Mouse (Mus musculus): ENCODE data around the gene Atp6v1g3.

Gene Atp6v1g3

GRCm38 (mm10) chr1:138288721-138289120 is 15.2 kb downstream of the Atp6v1g3 start:
- peak; percentile 41 to 67 for DNase-seq (ENCODE audit: low spot score in 2 of 2)

DNA sequence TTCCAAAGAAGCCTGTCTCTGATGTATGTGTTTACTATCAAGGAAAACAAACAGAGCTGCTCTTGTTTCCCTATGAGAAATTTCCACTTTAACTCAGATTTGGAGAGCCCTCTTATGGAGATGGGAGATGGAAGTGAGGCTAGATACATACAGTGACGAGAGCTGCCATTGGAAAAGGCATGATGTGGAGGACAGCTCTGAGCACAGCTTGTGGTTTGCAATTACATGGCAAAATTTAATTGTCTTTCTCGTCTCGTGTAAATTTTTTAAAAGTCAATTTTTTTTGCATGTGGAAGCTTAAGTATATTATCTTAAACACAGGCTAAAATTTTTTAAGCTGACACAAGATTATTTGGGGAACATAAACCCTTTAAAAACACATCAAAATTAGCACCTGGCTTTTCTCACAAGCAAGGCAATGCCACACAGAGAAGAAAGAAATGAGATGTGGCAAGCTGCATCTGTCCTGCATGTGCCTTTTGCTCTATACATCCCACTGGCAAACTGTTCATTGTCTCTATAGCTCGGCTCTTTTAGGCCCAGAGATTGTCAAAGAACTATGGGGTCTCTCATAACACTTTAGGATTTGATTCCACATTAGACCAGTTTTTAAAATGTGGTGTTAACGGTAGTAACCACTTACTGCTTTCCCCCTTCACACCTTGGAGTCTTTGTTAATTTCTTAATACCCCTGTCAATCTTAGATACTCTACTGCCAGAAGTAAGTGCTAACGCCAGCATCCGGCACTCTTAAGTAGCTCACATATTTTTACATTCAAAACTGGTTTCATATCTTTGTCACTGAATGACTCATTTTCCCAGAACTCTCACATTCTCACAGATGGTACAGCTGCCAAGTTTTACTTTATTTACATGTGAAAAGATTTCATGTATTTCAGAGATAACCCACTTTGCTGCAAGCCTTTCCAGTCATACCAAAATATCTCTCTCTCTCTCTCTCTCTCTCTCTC is 16.2 kb downstream of the Atp6v1g3 start:
- peak in 1 of 2 experiments; percentile 71 for DNase-seq (ENCODE audit: low spot score in 2 of 2)

DNA sequence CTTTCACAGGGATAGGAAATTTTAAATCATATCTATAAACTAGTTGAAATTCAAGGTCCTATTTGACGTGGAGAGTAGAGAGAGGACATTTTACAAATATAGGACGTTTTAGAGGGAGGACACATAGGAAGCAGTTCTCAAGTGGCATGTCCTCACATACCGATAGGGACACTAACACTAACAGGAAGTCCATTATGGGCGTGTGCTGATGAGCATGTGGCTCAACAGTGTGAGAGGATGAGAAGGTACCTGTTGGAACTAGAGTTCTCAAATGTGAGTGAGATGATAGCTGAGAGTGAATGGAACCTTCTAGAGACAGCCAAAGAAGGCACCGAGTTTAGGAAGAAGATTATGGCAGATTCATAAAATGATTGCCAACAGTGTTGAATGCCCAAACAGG is 17.9 kb downstream of the Atp6v1g3 start:
- peak in 1 of 2 experiments; percentile 42 for DNase-seq (ENCODE audit: low spot score in 2 of 2)

DNA sequence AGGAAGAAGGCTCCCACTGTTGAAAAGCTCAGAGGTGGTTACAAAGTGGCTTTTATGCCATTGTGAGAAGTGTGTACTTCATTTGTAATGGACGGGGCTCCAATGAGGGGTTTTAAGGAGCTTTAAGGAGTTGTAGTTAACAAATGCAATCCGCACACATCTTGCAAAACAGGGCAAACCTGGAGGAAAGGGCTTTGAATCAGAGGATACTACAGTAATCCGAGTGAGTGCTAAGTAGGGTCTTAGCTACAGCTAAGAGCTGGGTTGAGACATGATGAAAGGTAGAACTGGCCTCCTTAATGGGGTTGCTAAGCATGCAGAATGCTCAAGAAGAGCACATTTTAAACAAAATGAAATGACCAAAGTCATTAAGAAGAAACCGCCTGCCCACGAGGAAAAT is 20.9 kb downstream of the Atp6v1g3 start:
- DNase-seq (ENCODE audit: low spot score in 2 of 2), result no peak

GRCm38 (mm10) chr1:138298156-138298555 is 24.6 kb downstream of the Atp6v1g3 start:
- DNase-seq (ENCODE audit: low spot score in 2 of 2), result peak; percentile 37 to 54

GRCm38 (mm10) chr1:138299576-138299975 is 26.0 kb downstream of the Atp6v1g3 start:
- peak; percentile 76 to 84 for DNase-seq (ENCODE audit: low spot score in 2 of 2)

DNA sequence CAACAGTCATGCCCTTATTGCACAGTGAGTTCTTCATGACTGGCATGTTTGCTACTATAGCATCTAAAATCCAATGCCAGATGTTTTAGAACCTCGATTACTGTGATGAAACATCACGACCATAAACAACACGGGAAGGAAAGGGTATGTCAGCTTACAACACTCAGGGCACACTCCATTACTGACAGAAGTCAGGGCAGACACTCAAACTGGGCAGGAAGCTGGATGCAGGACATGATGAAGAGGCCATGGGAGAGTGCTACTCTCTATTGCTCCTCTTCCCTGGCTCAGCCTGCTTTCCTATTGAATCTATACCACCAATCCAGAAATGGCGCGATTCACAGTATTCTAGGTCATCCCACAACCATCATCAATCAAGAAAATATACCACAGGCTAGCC is 28.4 kb downstream of the Atp6v1g3 start:
- no peak for DNase-seq (ENCODE audit: low spot score in 2 of 2)

GRCm38 (mm10) chr1:138302756-138303155 is 29.2 kb downstream of the Atp6v1g3 start:
- DNase-seq (ENCODE audit: low spot score in 2 of 2), result peak in 1 of 2 experiments; percentile 47

- peak; percentile 43 to 67 for DNase-seq (ENCODE audit: low spot score in 2 of 2)
These were observed 29.8 kb downstream of the Atp6v1g3 start for GRCm38 (mm10) chr1:138303296-138303695.

DNA sequence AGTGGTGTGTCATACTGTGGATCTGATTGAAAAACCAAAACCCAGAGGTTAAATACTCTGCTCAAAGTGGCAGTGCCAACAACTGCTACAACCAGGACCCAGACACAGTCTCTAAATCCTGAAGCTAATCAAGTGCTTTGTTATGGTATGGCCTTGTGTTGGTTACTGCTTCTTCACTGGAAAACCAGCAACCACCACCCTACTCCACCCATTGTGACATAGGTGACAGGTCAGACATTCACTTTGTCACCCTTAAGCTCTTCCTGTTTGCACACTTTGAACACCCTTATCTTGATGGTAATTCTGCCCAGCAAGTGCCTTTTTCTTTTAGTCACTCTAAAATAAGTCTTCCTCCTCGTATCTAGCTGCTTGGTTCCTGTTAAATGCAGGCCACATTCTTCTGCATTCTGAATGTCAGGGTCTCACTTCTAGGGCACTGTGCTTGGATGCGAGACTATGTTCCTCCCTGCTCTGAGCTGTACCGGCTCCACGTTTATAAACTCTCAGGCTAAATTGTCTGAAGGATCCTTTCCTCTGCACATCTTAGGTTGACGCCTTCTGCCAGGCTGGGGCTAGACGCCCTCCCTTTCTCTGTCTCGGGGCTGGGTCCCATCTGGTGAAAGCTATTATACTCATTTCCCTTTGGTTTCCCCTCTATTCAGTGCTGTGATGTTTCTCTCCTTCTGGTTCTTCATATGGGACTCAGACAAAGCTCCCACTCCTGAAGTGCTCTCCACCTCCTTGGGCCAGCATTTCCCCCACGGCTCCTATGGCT is 30.8 kb downstream of the Atp6v1g3 start:
- peak; percentile 75 to 89 for DNase-seq (ENCODE audit: low spot score in 2 of 2)

DNA sequence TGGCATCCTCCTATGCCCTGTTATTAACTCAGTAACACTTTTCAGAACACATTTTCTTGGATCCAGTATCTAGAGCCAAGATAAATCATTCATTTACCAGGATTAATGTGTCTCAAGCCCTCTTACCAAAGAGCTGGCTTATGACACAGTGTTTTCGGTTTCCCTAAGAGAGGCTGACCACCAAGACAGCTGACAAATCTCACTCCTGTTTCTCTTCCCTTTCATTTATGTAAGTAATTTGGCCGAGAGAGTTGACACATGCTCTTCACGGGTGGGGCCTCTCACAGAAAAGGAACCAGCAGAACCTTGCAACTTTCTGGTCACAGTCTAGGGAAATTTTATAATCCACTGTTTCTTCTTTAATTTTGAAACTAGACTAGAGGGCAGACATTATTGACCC is 49.1 kb downstream of the Atp6v1g3 start:
- DNase-seq (ENCODE audit: low spot score in 2 of 2), result peak; percentile 50 to 64

- DNase-seq (ENCODE audit: low spot score in 2 of 2), result peak; percentile 66 to 79
These were observed 49.6 kb downstream of the Atp6v1g3 start for GRCm38 (mm10) chr1:138323076-138323630.

- no peak for DNase-seq (ENCODE audit: low spot score in 2 of 2)
These were observed 52.6 kb downstream of the Atp6v1g3 start for GRCm38 (mm10) chr1:138326091-138326490.

DNA sequence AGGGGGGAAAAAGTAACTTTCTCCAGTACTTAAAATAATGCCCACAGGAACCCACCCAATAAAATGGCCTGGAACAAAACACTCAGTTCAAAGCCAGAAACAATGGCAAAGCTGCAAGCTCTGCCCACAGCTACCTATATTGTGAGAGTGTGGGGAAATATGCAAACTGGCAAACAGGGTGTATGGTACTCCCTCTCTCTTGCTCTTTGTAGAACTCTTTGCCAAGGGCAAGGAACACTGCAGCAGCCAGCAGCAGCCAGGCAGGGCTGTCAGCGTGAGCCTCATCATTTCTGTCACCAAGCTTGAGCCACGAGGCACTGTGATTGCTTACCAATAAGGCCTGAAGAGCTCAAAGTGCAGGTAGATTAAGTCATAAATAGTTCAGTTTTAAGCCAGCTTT is 53.0 kb downstream of the Atp6v1g3 start:
- no peak for DNase-seq (ENCODE audit: low spot score in 2 of 2)

GRCm38 (mm10) chr1:138327466-138328245 is 54.1 kb downstream of the Atp6v1g3 start:
- peak; percentile 37 to 38 for DNase-seq (ENCODE audit: low spot score in 2 of 2)

DNA sequence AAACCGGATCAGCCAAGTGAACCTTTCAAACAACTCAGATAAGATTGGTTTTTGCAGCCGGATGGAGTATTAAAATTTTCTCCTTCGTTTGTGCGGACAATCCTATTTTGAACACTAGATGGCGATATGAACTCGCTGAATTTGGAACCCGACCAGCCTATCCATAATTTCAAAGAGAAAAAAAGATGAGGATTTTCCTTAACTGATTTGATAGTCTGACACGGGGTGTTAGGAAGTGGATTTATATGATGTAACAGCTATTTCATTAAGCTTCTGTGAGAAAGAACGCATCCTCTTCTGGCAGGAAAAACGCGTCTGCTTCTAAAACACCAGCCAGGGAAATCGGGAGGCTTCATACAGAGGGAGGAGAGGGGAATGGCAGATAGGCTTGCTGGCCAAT is 54.8 kb downstream of the Atp6v1g3 start:
- peak; percentile 41 to 62 for DNase-seq (ENCODE audit: low spot score in 2 of 2)

DNA sequence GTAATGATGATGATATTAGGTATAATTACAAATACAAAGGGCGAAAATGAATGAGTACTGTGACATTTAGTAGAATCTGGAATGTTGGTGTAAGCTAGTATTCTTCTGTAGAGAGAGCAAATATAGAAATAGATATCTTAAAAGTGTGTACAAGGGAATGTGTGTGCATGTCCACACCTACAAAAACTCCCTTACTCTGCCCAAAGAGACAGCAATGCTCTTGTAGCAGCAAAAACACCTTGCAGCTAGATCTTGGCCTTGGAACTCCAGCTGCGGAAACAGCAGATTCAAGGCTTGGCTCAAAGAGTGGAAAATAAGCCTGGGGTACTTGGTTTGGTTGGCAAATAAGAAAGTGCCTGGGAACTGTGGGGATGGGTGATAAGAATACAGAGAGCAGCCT is 57.0 kb downstream of the Atp6v1g3 start:
- no peak for DNase-seq (ENCODE audit: low spot score in 2 of 2)

DNA sequence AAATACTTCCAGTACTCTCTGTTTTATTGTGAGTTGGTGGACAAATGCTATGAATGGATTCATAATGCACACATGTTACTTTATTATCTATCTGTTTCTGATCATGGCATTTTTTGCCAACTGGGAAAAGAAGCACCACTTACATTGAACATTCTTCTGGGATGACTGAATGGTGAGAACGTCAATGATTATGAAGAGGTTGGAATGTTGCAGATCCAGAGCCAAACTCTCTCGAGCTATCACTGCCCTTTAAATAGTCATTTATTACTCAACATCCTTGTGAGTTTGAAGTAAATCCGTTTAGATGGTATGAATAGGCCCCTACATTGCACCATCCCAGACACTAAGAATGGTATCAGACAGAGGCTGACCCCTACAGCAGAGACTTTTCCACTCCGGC is 58.1 kb downstream of the Atp6v1g3 start:
- DNase-seq (ENCODE audit: low spot score in 2 of 2), result no peak

GRCm38 (mm10) chr1:138334701-138335100 is 61.2 kb downstream of the Atp6v1g3 start:
- no peak for DNase-seq (ENCODE audit: low spot score in 2 of 2)

DNA sequence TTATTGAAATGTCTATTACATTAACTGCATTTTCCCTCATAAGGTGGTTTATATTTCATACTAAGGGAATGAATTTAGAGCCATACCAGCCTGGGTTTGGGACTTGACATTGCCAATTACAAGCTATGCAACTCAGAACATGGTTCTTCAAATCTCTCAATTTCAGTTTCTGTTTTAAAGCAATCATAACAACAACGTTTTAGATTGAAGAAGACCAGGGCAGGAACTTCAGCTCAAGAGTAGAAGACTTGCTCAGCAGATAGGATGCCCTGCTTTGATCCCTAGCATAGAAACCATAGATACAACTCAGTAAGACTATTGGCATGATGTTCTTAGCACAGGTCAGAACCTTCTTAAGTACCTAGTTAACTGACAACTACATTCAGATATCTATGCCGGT is 63.9 kb downstream of the Atp6v1g3 start:
- DNase-seq (ENCODE audit: low spot score in 2 of 2), result no peak

All from natural killer cell, adult 2 months (primary cell).